Mouse (Mus musculus) kidney, postnatal 25 days (tissue): ENCODE measurements around the gene Fgfr2.

Source experiments
- DNase-seq, 2 experiments: peaks; one replicate each; pipeline ENCODE4 v3.0.0; 2021; ENCODE audit warnings: mixed read lengths in 2 of 2

Gene Fgfr2

DNA sequence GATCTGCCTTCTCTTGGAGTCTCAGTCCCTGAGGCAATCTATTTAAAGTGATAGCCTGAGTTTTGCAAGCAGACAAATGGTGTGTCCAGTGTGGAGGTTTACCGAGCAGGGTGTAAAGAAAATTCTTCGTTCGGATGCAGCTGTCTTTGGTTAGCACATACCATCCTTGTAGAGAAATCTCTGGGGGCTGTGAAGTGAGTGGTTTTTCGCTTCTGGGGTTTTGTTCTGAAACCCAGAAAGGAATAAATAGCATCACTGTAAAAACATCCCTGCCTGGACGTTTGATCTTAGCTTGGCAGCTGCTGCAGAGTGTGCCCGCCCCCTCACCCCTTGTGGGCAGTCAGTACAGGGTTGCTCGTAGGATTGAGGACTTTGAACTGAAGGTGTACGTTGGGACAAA, 767.0 kb downstream of the Fgfr2 start:
- DNase-seq = no peak

DNA sequence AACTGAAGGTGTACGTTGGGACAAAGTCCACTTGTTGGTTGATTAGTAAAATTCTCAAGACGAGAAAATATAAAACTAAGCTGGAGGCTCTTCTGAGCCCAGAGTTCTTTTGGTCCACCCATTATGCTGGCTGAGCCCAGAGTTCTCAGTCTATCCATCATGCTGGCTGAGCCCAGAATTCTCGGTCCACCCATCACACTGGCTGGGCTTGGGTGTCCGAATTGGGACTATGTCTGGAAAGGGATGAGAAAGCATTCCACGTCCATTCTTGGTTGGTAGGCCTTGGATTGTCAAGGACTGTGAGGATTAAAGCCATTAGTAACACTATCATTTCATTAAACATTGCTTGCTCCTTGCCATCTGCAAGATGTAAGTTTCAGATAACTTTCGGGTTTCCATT, 767.4 kb downstream of the Fgfr2 start:
- no peak for DNase-seq

DNA sequence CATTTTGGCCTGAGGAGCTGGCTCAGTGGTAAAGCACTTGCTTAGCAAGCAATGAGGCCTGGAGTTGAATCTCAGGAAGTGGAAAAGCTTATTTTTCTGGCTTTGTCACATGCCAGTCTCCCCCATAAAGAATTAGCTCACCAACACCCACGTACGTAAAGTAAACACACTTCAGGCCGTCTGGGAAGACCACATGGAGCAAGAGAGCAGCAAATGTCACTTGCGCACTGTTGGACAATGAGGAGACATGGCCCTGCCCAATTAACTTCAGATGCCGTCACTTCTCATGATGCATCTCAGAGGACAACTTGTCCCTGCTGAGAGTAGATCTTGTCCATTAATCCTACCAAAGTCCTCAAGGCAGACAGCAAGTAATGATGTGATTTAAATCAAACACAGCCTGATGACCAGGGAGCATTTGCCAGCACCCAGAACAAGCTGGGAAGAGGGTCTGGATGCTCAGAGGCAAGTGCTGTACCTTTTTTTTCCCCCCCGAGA, 774.0 kb downstream of the Fgfr2 start:
- DNase-seq = peak in 1 of 2 experiments; percentile 5

DNA sequence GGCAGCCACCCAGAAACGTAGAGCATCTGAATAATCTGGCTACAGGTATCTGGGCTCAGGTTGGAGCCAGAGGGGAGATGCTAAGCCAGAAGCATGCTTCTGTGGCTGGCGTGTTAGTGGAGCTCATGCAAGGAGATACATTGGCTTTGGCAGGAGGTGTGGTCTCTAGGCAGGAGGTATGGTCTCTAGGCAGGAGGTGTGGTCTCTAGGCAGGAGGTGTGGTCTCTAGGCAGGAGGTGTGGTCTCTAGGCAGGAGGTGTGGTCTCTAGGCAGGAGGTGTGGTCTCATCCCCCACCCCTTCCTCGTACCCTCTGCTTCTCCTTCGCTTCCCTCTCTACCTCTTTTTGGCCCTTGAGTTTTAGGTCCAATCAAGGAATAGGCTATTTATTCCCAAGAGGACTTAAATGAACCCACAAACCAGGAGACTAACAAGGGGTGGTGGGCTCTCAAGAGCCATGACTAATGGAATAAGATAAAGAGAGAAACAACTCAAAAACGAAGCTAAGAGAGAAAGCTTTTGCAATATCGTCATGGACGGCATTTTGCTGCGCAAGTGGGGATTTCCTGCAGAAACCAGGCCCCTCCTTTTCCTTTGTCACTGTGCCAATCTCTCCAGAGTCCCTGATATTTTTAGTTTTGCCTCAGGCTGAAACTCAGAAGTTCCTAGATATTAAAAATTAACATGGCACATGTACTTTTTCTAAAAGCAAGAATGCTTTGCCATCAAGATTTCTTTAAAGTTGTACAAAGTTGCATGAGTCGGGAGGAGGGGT, 775.7 kb downstream of the Fgfr2 start:
- DNase-seq = peak; percentile 72 to 74

DNA sequence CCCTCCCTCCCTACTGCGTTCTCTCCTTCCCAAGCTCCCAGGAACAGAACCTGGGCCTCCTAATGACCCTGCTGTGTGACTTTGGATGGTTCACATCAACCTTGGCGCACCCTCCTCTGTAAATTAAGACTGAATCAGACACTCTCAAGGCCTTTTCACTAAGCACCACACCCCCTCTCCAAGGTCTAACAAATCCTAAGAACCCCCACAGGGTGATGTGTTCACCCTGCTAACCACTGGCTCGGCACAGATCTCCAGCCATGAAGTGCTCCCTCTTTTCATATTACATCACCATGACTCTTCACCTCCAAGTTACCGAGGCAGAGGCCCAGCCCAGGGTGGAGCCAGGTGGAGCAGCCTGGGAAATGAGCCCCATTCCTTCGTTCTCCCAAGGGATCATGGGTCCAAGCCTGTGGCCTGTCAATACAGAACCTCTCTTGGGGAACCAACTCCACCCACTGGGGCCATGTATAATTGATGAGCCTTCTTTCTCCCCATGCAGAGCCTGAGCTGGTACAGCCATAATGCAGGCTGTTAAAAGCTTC, 777.6 kb downstream of the Fgfr2 start:
- no peak for DNase-seq

DNA sequence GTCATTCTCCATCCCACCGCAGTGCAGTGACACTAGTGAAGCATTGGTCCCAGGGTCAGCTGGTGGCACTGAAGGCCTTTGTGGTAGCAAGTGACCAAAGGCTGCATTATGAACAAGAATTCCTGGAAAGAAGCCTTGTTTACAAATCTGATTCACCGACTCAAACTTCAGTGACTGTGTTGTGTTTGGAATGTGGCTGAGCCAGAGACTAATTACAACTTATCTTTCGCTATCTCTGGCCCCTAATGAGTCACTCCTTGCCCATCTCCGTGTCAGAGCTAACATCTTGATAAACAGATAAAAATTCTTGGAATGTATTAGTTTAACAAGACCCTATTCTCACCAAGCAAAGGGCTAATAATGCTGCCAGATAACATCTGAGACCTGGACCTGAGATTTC, 778.5 kb downstream of the Fgfr2 start:
- no peak for DNase-seq

DNA sequence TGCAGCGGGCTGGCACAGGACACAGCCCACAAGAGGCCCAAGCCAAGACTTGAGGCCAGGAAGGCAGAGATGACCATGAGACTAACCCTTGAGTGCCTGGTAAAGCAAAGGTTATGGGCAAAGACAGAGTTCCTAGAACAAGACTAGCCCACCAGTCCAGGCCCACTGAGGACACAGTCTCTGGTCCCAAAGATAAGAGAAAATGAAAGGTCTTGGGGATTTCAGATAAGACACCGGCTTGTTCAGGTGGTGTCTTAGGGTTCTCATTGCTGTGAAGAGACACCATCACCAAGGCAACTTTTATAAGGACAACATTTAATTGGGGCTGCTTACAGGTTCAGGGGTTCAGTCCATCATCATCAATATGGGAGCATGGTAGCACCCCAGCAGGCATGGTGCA, 779.2 kb downstream of the Fgfr2 start:
- no peak for DNase-seq

DNA sequence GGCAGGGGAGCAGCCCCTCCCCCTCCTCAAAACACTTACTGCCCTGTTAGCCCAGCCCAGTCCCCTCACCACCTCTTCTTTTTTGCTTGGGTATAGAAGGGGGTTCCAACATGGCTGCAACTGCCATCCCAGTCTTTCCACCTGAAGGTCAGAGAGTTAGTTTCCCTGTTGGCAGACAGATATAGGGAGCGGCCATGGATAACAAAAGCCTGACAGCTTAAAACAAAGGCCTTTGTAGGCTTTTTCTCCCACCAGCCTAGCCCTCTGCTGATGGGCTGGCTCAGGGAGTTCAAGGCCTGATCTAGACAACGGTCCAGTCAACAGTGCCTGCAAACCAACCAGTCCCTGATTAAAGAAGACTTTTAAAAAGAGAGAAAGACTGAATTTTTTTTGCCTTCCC, 780.0 kb downstream of the Fgfr2 start:
- DNase-seq = no peak

DNA sequence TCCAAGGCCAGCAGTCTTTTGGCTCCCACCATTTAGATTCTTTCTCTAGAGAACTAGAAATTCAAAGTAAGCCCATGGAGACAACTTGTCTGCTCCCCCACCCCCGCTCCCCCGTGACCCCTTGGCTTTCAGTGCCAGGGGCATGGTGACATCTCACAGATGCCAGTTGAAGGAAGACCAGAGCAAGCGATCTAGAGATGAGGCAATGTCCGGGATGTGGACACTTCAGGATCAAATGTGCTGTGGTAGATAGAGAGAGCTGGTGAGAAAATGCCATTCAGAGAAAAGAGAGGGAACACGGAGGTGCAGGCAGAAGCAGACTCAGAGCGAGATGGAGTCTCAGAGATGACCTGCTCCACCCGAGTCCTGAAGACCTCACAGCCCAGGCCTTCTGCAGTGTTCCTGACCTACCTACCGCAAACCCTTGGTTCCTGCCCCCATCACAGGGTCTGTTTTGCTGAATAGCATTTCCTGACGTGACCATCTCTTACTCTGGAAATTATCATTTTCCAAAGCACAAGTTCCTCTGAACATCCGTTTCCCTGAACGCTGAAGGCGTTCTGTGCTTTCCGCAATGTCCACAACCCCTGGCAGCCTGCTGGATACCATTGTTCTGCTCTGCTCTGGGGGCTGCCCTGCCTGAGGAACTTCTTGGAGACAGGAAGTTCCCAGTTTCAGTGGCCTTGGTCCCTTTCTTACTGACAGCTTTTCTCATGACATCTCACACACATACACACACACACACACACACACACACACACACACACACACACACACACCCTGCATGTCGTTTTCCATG, 783.9 kb downstream of the Fgfr2 start:
- peak in 1 of 2 experiments; percentile 78 for DNase-seq

DNA sequence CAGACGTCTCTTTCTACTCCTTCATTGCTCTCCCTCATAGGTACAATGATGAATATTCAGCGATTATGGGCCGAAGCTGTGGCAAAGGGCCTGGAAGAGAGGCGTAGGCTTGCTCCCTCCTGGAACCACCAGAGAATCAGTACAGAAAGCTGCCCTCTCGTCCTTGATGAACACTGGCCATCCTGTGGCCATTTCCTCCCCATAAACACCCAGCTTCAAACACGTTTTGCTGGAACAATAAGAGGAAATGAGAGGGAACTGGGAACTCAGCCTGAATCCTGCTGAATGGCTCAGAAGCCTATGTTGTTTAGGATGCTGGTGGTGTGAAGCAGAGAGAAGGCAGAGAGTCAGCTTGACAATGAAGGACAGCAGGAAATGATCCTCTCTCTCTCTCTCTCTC, 784.8 kb downstream of the Fgfr2 start:
- DNase-seq = peak in 1 of 2 experiments; percentile 62

DNA sequence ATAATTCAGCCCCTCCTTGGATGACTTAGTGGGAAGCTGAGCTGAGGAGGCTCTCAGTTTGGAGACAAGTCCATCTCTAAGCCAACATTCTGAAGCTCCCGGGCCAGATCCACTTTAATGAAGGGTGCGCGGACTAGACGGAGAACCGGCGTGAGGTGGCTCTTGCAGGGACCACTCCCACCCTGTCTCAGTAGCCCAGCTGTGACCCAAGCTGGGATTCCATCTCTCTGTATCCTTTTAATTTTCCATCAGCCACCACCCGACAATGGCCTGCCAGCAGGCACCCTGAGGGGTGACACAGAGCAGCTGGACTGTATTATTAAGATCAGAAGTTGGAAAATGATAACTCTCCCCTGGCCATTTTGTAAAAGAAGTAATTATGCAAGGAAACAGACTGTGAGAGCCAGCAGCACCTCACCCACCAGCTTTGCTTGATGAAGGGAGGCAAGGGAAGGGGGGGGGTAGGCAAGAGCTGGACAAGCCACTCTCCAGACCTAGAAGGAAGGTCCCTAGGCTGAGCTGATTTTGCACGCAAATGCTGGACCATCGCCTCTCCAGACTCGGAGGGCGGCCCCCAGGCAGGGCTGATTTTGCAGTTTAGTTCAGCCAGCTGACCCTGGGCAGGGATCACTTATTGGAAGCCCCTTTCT, 785.8 kb downstream of the Fgfr2 start:
- no peak for DNase-seq

DNA sequence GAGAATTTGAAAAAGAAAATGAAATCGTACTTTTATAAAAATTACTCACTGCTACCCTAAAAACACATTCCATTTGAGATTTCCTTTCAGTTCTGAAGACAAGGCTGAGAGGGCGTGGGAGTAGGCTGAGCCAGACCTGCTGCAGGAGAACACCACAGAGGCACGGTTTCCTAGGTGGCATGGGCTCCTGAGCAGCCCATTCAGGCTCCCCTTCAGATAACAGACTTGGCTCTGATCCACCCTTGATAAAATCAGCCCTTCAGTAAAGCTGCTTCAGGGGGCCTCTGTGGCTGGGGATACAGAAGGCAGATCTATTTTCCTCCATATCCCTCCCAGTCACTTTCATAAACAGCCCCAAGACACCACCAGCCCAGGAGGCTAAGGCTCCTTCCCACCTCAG, 786.4 kb downstream of the Fgfr2 start:
- no peak for DNase-seq

DNA sequence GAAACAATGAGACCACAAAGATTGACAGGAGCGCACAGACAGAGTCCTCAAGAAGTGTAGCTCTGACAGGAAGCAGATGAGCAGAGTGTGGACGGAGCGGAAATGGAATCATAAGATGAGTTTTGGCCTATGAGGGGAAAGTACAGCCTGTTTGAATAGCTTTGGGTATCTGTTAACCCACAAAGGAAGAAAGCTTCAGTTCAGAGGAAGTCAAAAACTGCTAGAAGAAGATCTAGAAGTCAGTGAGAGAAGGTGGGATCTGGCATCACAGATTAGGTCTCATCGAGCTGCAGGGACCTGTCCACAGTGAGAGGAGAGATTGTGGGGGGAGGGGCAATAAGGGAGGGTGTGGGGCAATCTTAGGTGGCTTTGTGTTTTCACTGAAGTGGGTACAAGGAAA, 787.8 kb downstream of the Fgfr2 start:
- no peak for DNase-seq

DNA sequence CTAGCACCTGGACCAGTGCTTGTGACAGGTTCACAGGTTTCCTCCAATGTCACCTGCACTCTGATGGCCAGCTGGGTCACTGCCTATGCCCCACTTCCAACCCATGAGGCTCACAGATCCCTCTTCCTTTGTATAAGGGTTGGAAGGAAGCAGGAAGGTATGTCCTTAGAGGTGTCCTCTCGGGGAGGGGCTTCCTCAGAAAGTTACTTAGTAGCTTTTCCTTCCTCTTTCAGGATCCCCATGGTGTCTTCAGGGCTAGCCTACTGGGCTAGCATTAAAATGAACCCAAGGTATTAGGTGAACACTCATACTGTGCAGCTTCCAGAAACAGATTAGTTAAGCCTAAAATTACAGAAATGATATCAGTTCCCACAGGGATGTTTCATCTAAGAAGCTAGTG, 790.1 kb downstream of the Fgfr2 start:
- DNase-seq = no peak

DNA sequence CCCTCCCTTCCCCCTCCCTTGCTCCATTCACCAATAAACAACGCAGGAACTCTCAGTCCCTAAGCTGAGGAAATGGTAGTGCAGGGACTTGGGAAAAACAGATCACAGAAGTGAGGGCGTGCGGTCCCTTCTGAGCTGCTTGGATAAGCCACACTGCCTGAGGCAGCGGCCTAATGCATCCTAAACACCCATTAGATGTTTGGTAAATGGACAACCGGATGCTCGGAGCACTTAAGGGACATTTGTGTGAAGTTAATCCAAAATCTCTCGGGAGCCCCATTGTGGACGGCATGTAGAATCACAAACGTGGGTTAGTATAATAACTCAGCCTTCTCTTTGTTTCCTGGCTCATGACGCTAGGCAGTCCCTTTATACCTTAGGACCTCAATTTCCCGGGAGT, 791.0 kb downstream of the Fgfr2 start:
- DNase-seq = no peak

DNA sequence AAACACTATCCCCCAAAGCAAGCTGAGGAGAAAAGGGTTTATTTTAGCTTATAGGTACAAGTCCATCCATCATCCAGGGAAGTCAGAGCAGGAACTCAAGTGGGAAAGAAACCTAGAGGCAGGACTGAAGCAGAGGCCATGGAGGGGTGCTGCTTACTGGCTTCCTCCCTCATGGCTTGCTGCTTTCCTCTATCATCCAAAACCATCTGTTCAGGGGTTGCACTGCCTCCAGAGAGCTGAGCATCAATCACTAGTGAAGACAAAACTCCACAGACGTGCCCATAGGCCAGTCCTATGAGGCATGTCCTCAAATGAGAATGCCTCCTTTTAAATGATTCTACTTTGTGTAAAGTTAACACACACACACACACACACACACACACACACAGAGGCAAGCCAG, 793.0 kb downstream of the Fgfr2 start:
- no peak for DNase-seq

DNA sequence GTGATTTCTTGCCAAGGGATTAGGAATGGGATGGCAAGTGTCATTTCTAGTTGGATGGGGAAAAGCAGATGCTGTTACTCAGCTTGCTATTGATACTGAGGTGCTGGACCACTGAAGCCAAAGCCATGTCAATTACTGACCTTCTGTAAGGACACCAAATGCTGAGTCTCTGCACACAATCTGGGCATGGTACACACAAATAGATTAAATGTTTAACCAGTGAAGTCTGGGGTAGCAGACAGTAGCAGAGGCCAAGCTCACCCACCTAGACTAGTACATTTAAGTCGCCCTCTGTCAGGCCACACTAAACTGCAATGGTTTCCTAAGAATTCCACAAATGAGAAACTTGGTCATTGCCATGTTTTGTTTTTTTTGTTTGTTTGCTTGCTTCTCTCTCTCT, 794.5 kb downstream of the Fgfr2 start:
- no peak for DNase-seq

DNA sequence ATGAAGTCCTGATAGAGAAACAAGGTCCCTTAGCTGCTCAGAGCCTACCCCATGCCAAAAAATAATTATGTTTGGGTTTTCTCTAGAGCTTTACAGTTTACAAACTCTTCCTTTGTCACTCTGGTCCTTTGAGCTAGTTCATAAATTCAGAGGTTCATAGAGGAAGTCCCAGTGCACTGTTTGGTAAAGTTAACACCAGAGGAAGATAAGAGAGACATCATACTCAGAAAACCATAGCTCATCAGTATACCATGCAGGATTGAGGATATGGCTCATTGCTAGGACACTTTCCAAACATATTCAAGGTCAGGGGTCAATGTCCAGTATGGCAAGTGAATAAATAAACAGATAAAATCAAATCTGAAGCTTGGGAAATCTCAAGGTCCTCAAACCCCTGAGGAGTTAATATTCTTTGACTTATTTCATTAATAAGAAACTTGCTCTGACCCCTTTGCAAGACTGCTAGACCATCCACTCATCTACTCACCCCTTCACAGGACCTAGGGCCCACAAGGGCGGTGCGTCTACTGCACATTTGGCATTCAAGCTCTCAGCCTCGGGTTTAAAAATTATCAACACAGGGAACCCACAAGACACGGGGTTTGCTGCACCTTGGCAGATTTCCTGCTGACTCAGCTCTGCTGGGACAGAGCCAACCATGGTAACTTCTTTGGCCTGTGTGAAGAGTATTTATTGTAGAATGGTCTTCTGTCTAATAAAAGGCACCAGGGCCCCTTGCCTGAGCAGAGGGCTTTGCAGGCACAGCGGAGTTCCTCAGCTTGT, 797.4 kb downstream of the Fgfr2 start:
- peak; percentile 92 to 94 for DNase-seq

DNA sequence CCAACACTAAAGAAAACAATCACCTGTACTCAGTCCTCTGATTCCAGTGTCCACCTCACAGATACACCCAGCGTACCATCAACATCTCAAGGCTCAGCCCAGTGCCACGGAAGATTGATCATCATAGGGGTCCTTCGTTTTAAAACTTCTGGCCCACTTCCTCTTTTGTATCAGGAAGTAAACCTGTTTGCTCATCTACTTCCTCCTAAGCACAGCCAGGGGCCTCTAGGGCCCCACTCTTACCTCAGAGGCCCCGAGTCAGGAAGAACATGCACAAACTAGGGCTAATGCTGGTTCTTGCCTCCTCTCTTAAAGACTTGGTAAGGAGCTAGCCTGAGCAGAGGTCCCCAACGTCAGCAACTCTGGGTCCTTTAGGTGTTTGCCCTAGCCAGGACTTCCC, 799.7 kb downstream of the Fgfr2 start:
- no peak for DNase-seq

DNA sequence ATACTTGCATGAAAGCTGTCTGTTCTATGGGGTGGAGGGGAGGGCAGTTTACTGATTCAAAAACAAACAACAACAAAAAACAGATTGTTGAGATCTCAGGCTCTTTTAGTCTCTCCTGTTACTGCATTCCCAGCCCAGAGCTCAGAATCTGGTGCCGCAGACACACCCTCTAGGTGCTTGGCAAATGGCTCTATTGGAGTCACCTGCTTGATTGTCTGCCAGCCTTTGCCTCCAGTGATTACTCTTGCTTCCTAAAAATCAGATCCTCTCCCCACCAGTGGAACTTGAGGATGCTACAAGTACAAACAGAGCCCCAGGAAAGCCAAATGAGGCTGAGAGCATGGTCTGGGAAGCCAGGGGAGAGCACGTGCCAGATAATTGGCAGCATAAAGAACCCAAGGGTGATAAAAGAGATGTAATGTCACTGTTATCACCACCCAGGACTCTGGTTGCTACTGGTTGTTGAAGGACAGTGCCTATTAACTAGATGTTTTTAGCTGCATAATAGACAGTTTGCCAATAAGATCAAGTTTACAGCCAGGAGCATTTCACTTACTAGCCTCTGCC, 801.7 kb downstream of the Fgfr2 start:
- DNase-seq = no peak

DNA sequence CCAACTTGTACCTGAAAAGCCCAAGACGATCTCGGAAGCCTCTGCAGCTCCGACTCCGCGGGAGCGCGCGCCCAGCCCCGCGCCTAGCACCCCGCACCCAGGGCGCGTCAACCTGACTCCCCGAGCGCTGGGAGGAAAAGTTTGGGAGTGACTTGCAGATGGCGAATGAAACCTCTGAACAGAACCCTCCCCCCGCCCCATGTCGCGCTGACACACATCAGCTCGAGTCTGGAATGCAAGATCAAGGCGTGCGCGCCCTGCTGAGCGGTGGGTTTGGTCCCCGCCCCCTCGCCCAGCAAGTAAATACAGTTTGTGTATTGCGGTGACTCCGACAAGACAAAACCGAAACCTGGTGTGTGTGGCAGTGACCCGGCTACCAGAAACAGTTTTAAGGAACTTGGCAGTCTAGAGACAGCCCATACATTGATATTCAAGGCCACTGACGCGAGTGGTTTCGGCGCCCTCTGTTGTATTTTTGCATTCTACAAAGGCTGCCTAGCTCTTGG, 806.1 kb downstream of the Fgfr2 start, which contains the start of gene Chst15:
Gene Chst15 (minus strand): TSS at position 193 of the 506 bp plus-strand sequence.
- peak; percentile 79 to 92 for DNase-seq
